Mouse (Mus musculus) midbrain, embryonic 16.5 days (tissue): ENCODE measurements around the gene Paqr4. TPM values are rescaled to one million over a fixed set of nuclear protein-coding genes. Genes with fewer than 3 reads are reported as not detected.

Experiments used
- ATAC-seq: fragments of 200-750 bp; cut with Nextera tagmentation; 2 replicates; pipeline ENCODE4 v1.8.0; 2017; ENCODE audit warnings: moderate TSS enrichment
- H3K27ac ChIP-seq: fragments of 300-500 bp; sonication (generic); 2 replicates; pipeline ENCODE4 v1.5.1; 2014; ENCODE audit warnings: mild to moderate bottlenecking, low read length, mixed read lengths
- H3K27me3 ChIP-seq: fragments of 300-500 bp; sonication (generic); 2 replicates; pipeline ENCODE4 v1.6.1; 2014; ENCODE audit warnings: low read depth, low read length, mixed read lengths; ENCODE audit not compliant: control insufficient read depth, insufficient read depth
- H3K36me3 ChIP-seq: fragments of 300-500 bp; sonication (generic); 2 replicates; pipeline ENCODE4 v1.6.1; 2014; ENCODE audit warnings: mild to moderate bottlenecking, low read length, moderate library complexity, mixed read lengths; ENCODE audit not compliant: control insufficient read depth, insufficient read depth
- H3K4me1 ChIP-seq: fragments of 300-500 bp; sonication (generic); 2 replicates; pipeline ENCODE4 v1.6.1; 2014; ENCODE audit warnings: mild to moderate bottlenecking, low read length, mixed read lengths; ENCODE audit not compliant: control insufficient read depth, insufficient read depth
- H3K4me2 ChIP-seq: fragments of 300-500 bp; sonication (generic); 2 replicates; pipeline ENCODE4 v1.6.1; 2014; ENCODE audit warnings: mild to moderate bottlenecking, low read length, mixed read lengths
- H3K4me3 ChIP-seq: fragments of 300-500 bp; sonication (generic); 2 replicates; pipeline ENCODE4 v1.5.1; 2014; ENCODE audit warnings: low read depth, mild to moderate bottlenecking, low read length, moderate library complexity, mixed read lengths
- H3K9ac ChIP-seq: fragments of 300-500 bp; sonication (generic); 2 replicates; pipeline ENCODE4 v1.6.1; 2014; ENCODE audit warnings: low read depth, low read length, mixed read lengths
- H3K9me3 ChIP-seq: fragments of 300-500 bp; sonication (generic); replicated peaks from 2 replicates; pipeline ENCODE4 v1.6.1; 2014; ENCODE audit warnings: mild to moderate bottlenecking, low read length, mixed read lengths; ENCODE audit not compliant: control insufficient read depth, poor library complexity, severe bottlenecking
- WGBS: fragments of 180-500 bp; shearing (Covaris S2); extraction: QIAGEN DNeasy Blood & Tissue Kit; methylation state at CpG from one replicate; pipeline ENCODE4 v1.1.7; 2014; 5-methylcytosine and 5-hydroxymethylcytosine counted together
- polyA plus RNA-seq: library from polyadenylated mRNA; unstranded; fragments of >200 nt; fragmentation: Nextera tagmentation; extraction: Ambion mirVana; gene quantifications from 2 replicates; pipeline ENCODE4 v1.2.1, GENCODE M21; 2015

Gene Paqr4
- polyA plus RNA-seq, 1 experiment from 2014 or later, result 75.7 TPM

- Histone ChIP-seq H3K9me3 (no peaks in the 10 kb centered on the region), H3K4me1 (peaks cover 10% of the 10 kb centered on the region; the same call in 1 of the 2 replicates), H3K27me3 (no peaks in the 10 kb centered on the region), H3K27ac (no peak within 1 kb of the TSS), H3K36me3 (no peaks in the 10 kb centered on the region), H3K4me2 (no peak within 1 kb of the TSS), H3K4me3 (no peak within 1 kb of the TSS), H3K9ac (no peak within 1 kb of the TSS)
- WGBS, result 79% methylated on average over 7 of the region's 7 CpGs
- no peak for ATAC-seq
These were observed 18.1 kb downstream of the Paqr4 start, which contains the start of gene 1520401A03Rik for GRCm38 (mm10) chr17:23722376-23723125. 1520401A03Rik (minus strand) TSS chr17:23722783.

- WGBS, result 87% methylated on average over 2 of the region's 2 CpGs
- Histone ChIP-seq H3K4me1 (peaks cover 7% of the 10 kb centered on the region; the same call in 1 of the 2 replicates), H3K9ac (no peak overlapping the region), H3K4me3 (no peak overlapping the region), H3K36me3 (no peaks in the 10 kb centered on the region), H3K27ac (no peak overlapping the region), H3K9me3 (no peaks in the 10 kb centered on the region), H3K27me3 (no peaks in the 10 kb centered on the region), H3K4me2 (no peak overlapping the region)
- no peak for ATAC-seq
These were observed 18.8 kb downstream of the Paqr4 start for GRCm38 (mm10) chr17:23721886-23722285.

- no peak for ATAC-seq
- 20% methylated on average over 1 of the region's 1 CpGs for WGBS
These were observed 21.2 kb downstream of the Paqr4 start for GRCm38 (mm10) chr17:23719455-23719854.

GRCm38 (mm10) chr17:23717003-23717402, 23.7 kb downstream of the Paqr4 start:
- no peak overlapping the region for H3K9ac ChIP-seq
- H3K36me3 ChIP-seq, result no peaks in the 10 kb centered on the region
- H3K4me2 ChIP-seq, result no peak overlapping the region
- H3K4me1 ChIP-seq, result no peaks in the 10 kb centered on the region
- no peaks in the 10 kb centered on the region for H3K9me3 ChIP-seq
- H3K27ac ChIP-seq, result no peak overlapping the region
- ATAC-seq, result no peak
- H3K27me3 ChIP-seq, result no peaks in the 10 kb centered on the region
- no peak overlapping the region for H3K4me3 ChIP-seq
- 65% methylated on average over 2 of the region's 2 CpGs for WGBS

More at GRCm38 (mm10) chr17:23719455-23719854, 21.2 kb downstream of the Paqr4 start:
- no peak overlapping the region for H3K4me3 ChIP-seq
- no peaks in the 10 kb centered on the region for H3K9me3 ChIP-seq
- no peak overlapping the region for H3K9ac ChIP-seq
- H3K4me2 ChIP-seq, result no peak overlapping the region
- H3K4me1 ChIP-seq, result no peaks in the 10 kb centered on the region
- no peaks in the 10 kb centered on the region for H3K36me3 ChIP-seq
- no peak overlapping the region for H3K27ac ChIP-seq
- no peaks in the 10 kb centered on the region for H3K27me3 ChIP-seq

GRCm38 (mm10) chr17:23706212-23706611, 34.5 kb downstream of the Paqr4 start:
- no peak overlapping the region for H3K4me2 ChIP-seq
- ATAC-seq, result peak; percentile 49; the same call in 1 of the 2 replicates
- no peaks in the 10 kb centered on the region; the same call in 1 of the 2 replicates for H3K27me3 ChIP-seq
- WGBS, result 3% methylated on average over 3 of the region's 3 CpGs
- no peak overlapping the region for H3K27ac ChIP-seq
- H3K36me3 ChIP-seq, result no peaks in the 10 kb centered on the region
- no peak overlapping the region for H3K9ac ChIP-seq
- no peaks in the 10 kb centered on the region for H3K9me3 ChIP-seq
- H3K4me3 ChIP-seq, result no peak overlapping the region
- no peaks in the 10 kb centered on the region for H3K4me1 ChIP-seq

GRCm38 (mm10) chr17:23705525-23706104, 35.1 kb downstream of the Paqr4 start:
- no peak overlapping the region for H3K9ac ChIP-seq
- H3K27me3 ChIP-seq, result no peaks in the 10 kb centered on the region; the same call in 1 of the 2 replicates
- no peak overlapping the region for H3K27ac ChIP-seq
- no peaks in the 10 kb centered on the region for H3K9me3 ChIP-seq
- no peaks in the 10 kb centered on the region for H3K4me1 ChIP-seq
- no peak overlapping the region for H3K4me3 ChIP-seq
- 0 out of 2 replicates have a peak, but pooled peaks have one; percentile 36 for ATAC-seq
- H3K4me2 ChIP-seq, result no peak overlapping the region
- 79% methylated on average over 7 of the region's 7 CpGs for WGBS
- no peaks in the 10 kb centered on the region for H3K36me3 ChIP-seq

GRCm38 (mm10) chr17:23704741-23705140, 35.9 kb downstream of the Paqr4 start:
- no peak for ATAC-seq

GRCm38 (mm10) chr17:23703301-23703700, 37.4 kb downstream of the Paqr4 start:
- Histone ChIP-seq H3K4me3 (no peak overlapping the region), H3K9me3 (no peaks in the 10 kb centered on the region), H3K27me3 (peaks cover 4% of the 10 kb centered on the region; the same call in 1 of the 2 replicates), H3K4me2 (no peak overlapping the region), H3K4me1 (peaks cover 8% of the 10 kb centered on the region), H3K27ac (no peak overlapping the region), H3K36me3 (no peaks in the 10 kb centered on the region), H3K9ac (no peak overlapping the region)
- ATAC-seq, result no peak
- WGBS, result 84% methylated on average over 9 of the region's 9 CpGs

More at GRCm38 (mm10) chr17:23704741-23705140, 35.9 kb downstream of the Paqr4 start:
- peaks cover 3% of the 10 kb centered on the region; the same call in 1 of the 2 replicates for H3K4me1 ChIP-seq
- no peak overlapping the region for H3K9ac ChIP-seq
- H3K9me3 ChIP-seq, result no peaks in the 10 kb centered on the region
- no peak overlapping the region for H3K27ac ChIP-seq
- WGBS, result 52% methylated on average over 7 of the region's 7 CpGs
- no peaks in the 10 kb centered on the region for H3K36me3 ChIP-seq
- H3K4me3 ChIP-seq, result no peak overlapping the region
- H3K27me3 ChIP-seq, result no peaks in the 10 kb centered on the region; the same call in 1 of the 2 replicates
- no peak overlapping the region for H3K4me2 ChIP-seq

- Histone ChIP-seq H3K27ac (peak overlapping the region; percentile 67), H3K4me2 (peak overlapping the region; percentile 97)
- WGBS, result 0% methylated on average over 18 of the region's 28 CpGs
These were observed 40.6 kb downstream of the Paqr4 start for GRCm38 (mm10) chr17:23700079-23700478.

More at GRCm38 (mm10) chr17:23700079-23700478, 40.6 kb downstream of the Paqr4 start:
- peaks cover 8% of the 10 kb centered on the region for H3K4me1 ChIP-seq
- peak overlapping the region; percentile 81 for H3K9ac ChIP-seq
- H3K4me3 ChIP-seq, result peak overlapping the region; percentile 81
- H3K27me3 ChIP-seq, result peaks cover 17% of the 10 kb centered on the region
- no peaks in the 10 kb centered on the region for H3K9me3 ChIP-seq
- peak; percentile 98 for ATAC-seq
- H3K36me3 ChIP-seq, result no peaks in the 10 kb centered on the region
